Mouse (Mus musculus): ENCODE results near the gene Cntnap2. TPM values are rescaled to one million over a fixed set of nuclear protein-coding genes. Genes with fewer than 3 reads are reported as not detected.
"Not testable (repeated sequence)": the region's sequence is repeated elsewhere in the genome, so short reads cannot be mapped to it uniquely, and the experiment has no call there.

Cntnap2 gene
- total RNA-seq, 2 experiments from 2014 or later, result 7.0 to 7.6 TPM

GRCm38 (mm10) chr6:47243863-47244606, 2184.9 kb downstream of the Cntnap2 start:
- DNase-seq, result no peak

- no peak for DNase-seq
Measured at GRCm38 (mm10) chr6:47244642-47245041, 2185.5 kb downstream of the Cntnap2 start.

DNA sequence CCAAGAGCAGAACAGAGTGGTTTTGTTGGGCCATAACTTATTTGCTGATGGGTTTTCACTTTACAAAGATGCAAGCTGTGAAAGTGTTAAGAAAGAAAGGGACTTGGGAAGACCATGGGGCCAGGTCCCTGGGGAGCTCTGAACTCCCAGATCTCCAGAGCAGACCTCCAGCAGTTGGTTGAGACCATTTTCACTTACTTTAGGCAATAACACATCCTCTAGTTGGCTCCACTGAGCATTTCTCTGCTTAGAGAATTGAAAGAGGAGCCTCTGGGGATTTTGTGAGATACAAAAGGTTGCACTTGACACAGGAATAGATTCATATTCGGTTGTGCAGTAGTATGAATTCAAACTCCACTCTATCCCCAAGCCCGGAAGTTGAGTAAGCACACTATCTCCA, 2196.1 kb downstream of the Cntnap2 start:
- DNase-seq, result no peak

- DNase-seq, result no peak
Measured at GRCm38 (mm10) chr6:47256227-47256887, 2197.2 kb downstream of the Cntnap2 start.

- no peak for DNase-seq
Measured at GRCm38 (mm10) chr6:47256918-47257506, 2197.9 kb downstream of the Cntnap2 start.

DNA sequence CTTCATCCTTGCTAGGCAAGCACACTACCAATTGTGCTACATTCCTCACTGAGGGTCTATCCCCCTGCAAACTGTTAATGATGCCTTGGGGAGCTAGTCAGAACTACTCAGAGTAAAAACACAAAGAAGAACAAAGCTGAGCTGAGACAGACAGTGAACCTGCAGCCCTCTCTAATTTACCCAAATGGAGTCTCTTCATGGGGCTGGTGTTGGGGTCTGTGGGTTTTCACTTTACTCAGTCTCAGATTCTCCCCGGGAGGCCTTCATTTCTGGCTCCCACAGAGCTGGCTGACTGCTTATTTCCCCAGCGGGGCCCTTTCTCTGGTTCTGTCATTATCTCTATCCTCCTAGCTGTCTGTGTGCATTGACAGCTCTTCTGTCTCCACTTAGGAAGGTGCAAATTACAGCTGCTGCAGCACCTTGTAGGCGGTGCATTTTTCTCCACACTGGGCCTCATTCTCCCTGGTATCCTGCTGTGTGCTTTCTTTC, 2200.5 kb downstream of the Cntnap2 start:
- DNase-seq, result no peak

DNA sequence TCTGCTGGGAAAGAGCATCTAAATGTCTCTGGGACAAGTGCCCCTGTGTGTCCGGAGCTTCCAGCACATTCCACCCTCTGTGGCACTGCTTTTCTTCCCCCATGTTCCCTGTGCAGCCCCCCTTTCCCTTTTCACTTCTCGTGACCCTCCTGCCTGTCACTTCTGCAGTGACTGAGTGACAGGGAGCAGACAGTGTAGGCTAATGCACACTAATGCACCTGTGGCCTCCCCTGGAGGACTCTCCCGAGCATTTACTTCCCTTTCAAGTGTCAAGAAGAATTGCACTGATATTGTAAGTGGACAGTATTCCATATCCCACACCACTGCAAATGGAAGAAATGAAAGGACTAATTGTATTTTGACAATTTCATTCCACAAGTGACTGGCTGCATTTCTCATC, 2208.1 kb downstream of the Cntnap2 start:
- DNase-seq, result no peak

DNA sequence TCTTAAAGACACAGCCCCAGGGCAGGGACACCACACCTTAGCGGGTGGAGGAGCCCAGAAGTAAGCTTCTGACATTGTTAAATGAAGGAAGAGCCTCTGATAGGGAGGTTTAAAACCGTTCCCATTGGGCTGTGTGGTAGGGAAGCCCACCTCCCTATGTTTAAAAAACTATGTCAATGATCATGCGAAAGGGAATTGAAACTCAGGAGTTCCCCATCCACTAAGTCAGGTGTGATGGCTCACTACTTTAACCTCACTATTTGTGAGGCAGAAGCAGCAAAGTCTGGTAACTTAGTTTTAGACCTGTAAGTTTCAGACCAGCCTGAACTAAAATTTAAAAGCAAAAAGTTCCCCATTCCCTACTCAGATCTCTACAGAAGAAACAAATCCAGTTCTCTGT, 2210.3 kb downstream of the Cntnap2 start:
- DNase-seq, result no peak

DNA sequence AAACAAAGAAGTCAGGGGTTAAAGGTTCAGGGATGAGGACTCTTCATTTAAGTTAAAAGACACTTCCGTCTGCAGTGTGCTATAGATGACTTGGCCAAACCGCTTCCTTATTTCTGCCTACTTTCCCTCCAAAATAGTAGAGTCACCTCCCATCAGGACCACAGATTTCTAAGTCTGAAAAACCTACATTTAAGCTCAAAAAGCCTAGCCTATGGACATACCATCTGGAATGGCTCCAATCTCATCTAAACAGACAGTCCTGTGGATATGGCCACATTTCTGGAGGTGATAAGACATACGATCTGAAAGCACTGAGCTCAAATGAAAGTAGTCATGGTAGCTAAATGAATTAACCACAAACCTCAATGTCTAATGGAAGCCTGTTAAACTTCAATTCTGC, 2212.4 kb downstream of the Cntnap2 start:
- no peak for DNase-seq

- no peak for DNase-seq
Measured at GRCm38 (mm10) chr6:47272606-47273575, 2213.7 kb downstream of the Cntnap2 start.

DNA sequence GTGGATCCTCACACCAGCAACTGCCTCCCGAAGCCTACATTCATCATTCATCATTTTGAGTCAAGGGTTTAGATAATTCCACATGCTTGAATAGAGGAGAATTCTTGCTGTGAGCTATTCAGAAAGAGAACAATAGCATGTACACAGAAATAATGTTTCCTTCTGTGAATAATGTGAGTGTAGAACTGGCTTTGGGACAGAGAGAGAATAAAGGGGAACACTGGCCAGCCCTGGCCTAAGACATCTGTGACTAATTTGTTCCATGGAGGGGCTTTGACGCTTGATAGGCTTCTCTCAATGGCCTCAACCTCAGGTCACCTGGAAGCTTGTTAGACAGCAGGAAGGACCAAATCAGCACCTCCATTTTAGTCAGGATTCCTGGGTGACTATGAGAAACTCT, 2215.9 kb downstream of the Cntnap2 start:
- DNase-seq, result no peak

DNA sequence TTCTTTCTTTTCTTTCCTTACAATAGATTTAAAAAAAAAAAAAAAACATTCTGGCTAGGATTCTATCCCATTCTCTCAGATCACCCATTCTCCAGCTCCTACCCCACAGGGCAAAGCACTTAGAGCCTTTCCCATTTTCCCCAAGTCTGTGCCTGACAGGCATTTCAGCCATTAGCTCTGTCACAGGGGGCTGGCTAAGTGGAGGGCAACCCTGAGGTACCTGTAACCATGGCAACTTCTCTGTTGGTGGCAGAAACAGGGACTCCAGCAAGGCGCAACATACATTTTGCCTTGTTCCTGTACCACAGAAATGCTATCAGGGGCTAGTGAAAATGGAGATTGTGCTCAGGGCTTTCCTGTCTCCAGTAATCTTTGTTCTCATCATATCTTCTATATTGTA, 2220.0 kb downstream of the Cntnap2 start:
- no peak for DNase-seq

DNA sequence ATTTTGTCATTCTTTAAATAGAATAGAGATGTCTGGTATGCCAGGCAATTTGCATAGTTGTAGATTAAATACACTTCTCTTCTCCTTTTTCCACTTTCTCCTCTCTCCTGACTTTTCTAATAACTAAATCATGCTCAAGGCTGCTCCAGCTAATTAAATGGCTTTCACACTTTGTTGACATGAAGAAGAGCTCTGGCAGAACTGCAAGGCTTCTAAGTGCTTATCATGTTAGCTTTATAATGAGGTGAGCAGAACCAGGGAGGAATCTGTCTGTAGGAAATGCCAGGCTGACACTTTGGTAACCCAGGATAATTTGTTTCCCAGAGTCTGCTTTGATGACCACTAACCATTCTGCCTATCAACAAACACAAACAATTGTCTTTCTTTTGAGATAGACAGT, 2222.4 kb downstream of the Cntnap2 start:
- no peak for DNase-seq

DNA sequence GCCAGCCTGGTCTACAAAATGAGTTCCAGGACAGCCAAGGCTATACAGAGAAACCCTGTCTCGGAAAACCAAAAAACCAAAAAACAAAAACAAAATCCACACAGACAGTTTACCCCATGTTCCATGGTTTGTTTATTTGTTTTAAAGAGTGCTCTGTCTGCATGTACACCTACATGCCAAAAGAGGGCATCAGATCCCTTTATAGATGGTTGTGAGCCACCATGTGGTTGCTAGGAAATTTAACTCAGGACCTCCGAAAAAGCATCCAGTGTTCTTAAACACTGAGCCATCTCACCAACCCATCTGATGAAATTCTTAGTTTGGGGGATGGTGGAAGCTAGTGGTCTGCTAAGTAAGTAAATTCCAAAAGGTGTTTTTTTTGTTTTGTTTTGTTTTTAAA, 2225.6 kb downstream of the Cntnap2 start:
- no peak for DNase-seq

- DNase-seq, result no peak
Measured at GRCm38 (mm10) chr6:47285742-47286141, 2226.6 kb downstream of the Cntnap2 start.

DNA sequence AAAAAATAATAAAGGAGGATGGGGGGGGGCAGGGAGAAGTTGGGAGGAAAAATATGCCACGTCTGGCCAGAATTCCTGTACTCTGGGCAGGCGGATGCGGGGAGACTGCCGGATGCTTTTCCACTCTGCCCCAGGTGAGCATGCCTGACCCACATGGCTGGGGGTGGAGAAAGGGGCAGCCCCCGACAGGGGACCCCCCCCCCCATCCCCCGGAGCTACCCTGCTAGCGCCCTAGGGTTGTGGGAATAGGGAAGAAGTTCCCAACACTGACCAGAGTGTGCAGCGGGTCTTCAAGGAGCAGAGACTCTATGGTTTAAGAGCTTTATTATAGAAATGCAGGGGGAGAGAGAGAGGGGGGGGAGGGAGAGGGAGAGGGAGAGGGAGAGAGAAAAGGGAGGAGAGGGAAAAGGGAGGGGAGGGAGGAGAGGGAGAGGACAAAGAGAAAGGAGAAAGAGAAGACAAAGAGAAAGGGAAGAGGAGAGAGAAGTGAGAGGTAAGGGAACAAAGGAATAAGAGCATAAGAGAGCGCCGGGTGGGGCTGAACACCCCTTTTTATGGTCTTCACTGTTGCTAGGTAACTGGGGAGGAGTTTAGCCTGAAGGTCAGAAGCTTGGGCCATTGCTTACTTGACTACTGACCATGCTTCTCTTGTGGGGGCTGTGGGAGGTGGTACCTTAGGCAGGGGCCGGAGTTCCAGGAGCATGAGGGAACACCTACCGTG, 2227.2 kb downstream of the Cntnap2 start:
- DNase-seq, result not testable (repeated sequence)

GRCm38 (mm10) chr6:47287722-47288121, 2228.6 kb downstream of the Cntnap2 start:
- DNase-seq, result no peak

DNA sequence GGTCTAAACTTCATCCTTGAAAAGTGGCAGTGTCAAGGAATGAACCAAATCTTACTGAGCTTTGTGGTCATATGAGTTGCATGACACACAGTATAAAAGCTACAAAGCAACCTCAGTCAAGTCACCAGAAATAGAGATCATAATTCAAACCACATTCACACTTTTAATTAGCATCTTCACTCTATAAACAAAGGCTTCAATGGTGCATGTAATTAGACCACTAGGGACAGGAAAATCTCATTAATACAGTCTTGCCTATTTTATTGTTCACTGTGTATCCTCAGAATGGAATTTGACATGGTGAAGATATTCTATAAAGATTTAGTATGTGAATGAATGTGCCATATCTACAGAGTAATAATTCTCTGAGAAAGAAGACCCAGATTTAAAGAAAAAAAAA, 2232.8 kb downstream of the Cntnap2 start:
- no peak for DNase-seq

DNA sequence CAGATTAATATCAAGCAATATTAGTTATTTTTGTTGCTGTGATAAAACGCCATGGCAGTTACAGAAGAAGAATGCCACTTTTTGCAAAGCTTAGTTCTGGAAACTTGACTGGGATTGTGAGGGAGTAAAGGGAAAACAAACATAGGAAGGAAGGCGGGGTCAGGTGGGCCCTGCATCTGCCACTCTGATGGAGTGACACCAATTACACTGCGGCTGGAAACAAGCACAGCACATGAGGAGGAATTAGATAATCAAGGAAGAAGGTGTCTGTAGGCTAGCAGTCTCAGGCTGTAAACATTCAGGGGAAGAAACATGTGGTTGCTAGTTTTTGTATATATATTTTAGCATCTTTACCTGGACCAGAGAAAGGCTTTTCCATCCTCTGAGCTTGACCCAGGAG, 2233.3 kb downstream of the Cntnap2 start:
- no peak for DNase-seq

DNA sequence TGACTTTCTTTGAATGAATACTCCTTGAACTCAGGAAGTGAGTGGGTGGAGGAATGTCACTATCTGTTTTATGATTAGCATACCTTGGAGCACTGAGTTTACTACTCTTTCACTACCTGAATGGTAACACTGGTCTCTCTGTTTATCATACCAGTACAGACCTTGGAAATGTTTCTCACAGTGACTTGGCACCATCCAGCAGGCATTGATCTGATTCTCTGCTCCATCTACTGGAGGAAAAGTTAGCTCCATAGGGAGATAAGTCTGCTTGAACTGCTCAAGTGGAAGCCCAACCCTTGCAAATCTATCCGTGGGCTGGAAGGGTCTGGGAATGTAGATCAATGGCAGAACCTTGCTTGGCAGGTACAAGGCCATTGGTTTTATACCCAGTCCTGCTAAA, 2235.3 kb downstream of the Cntnap2 start:
- DNase-seq, result no peak

DNA sequence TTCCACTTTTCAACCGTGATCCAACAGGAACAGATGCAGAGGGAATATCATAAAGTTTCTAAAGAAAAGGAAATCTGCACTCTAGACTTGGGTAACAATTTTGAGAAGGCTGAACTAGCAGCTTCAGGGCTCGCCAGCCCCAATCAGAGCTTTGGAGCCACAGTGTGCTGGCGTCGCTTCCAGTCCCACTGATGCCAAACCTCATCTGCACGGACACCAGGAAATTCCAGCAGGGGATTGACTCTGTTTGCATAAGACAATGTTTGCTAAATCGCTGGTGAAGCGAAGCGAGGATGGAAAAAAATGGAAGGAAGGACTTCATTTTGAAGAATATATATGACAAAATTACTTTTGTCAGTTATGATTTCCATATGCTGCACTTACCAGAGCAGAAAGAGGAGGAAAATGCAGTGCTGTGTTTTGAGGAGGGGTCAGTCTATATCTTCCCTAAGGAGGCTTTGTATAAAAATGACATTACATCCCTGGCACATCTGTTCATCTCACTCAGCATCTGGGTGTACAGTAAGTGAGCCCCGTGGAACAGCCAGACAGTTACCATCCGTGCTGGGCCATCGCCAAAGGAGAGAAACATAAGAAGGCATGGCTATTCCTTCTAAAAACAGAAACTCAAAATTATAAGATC, 2245.8 kb downstream of the Cntnap2 start:
- DNase-seq, result peak; percentile 23
